In genomic region chr9:78062392-78062791, GRCm38 (mm10) we compare ENCODE assay signal across 47 mouse cellular contexts. TPM values are rescaled to one million over a fixed set of nuclear protein-coding genes. Genes with fewer than 3 reads are reported as not detected.
"Had no signal": no experiment of that assay in that cellular context is flagged by ENCODE, and none has a peak within 500 bp of the region (broad histone marks: within the 10 kb centered on the region; RNA-seq: fewer than 3 reads in every experiment).

No protein-coding gene starts in this region.

- H3K36me3 ChIP-seq: heart, embryonic 10.5 days; heart, embryonic 12.5 days; heart, embryonic 13.5 days; heart, embryonic 15.5 days; hindbrain, embryonic 10.5 days; hindbrain, embryonic 12.5 days; hindbrain, embryonic 13.5 days; hindbrain, embryonic 15.5 days; intestine, embryonic 15.5 days; kidney, embryonic 15.5 days had no signal

- H3K4me1 ChIP-seq: hindbrain, embryonic 12.5 days; hindbrain, embryonic 13.5 days; hindbrain, embryonic 15.5 days had no signal

- H3K9me3 ChIP-seq: heart, embryonic 10.5 days; heart, embryonic 12.5 days; heart, embryonic 13.5 days; heart, embryonic 15.5 days; hindbrain, embryonic 10.5 days; hindbrain, embryonic 12.5 days; hindbrain, embryonic 13.5 days; hindbrain, embryonic 15.5 days; intestine, embryonic 15.5 days; kidney, embryonic 15.5 days had no signal

- H3K27me3 ChIP-seq: heart, embryonic 12.5 days; heart, embryonic 13.5 days; heart, embryonic 15.5 days; hindbrain, embryonic 12.5 days; hindbrain, embryonic 13.5 days; hindbrain, embryonic 15.5 days; intestine, embryonic 15.5 days; kidney, embryonic 15.5 days had no signal

- ATAC-seq: hindbrain, embryonic 16.5 days; hindbrain, postnatal 0 days; inflammation-experienced regulatory T-cells, adult 6 months; intestine, embryonic 15.5 days; intestine, embryonic 16.5 days; intestine, postnatal 0 days had no signal

- DNase-seq: heart, postnatal 10 days; heart, postnatal 14 days; heart, postnatal 36 days; heart, postnatal 4 days; kidney, adult 11 months; kidney, adult 18-20 months; kidney, adult 2 months; kidney, adult 8-10 months; kidney, adult 9 months; kidney, postnatal 10 days; kidney, postnatal 14 days; kidney, postnatal 25 days; kidney, postnatal 36 days; kidney, postnatal 4 days; layer of hippocampus, adult 9-11 months; layer of hippocampus, postnatal 36 days had no signal

- H3K9ac ChIP-seq: heart, embryonic 12.5 days; heart, embryonic 13.5 days; heart, embryonic 15.5 days; hindbrain, embryonic 12.5 days; hindbrain, embryonic 13.5 days; hindbrain, embryonic 14.5 days; hindbrain, embryonic 15.5 days; intestine, embryonic 15.5 days; kidney, embryonic 15.5 days had no signal

- H3K4me3 ChIP-seq: heart, embryonic 10.5 days; heart, embryonic 12.5 days; heart, embryonic 13.5 days; heart, embryonic 15.5 days; hindbrain, embryonic 10.5 days; hindbrain, embryonic 12.5 days; hindbrain, embryonic 13.5 days; hindbrain, embryonic 15.5 days; intestine, embryonic 15.5 days; kidney, embryonic 15.5 days; layer of hippocampus, adult 2 months had no signal

- H3K27ac ChIP-seq: heart, embryonic 10.5 days; heart, embryonic 13.5 days; heart, embryonic 15.5 days; hindbrain, embryonic 10.5 days; hindbrain, embryonic 12.5 days; hindbrain, embryonic 13.5 days; hindbrain, embryonic 14.5 days; hindbrain, embryonic 15.5 days; hindbrain, postnatal 0 days; intestine, embryonic 15.5 days; kidney, embryonic 15.5 days; kidney, postnatal 0 days; layer of hippocampus, adult 2 months had no signal

- H3K4me2 ChIP-seq: heart, embryonic 11.5 days; heart, embryonic 12.5 days; heart, embryonic 13.5 days; heart, embryonic 15.5 days; hindbrain, embryonic 12.5 days; hindbrain, embryonic 13.5 days; hindbrain, embryonic 14.5 days; hindbrain, embryonic 15.5 days; intestine, embryonic 15.5 days; kidney, embryonic 15.5 days had no signal

RNA-seq across cellular contexts. Expression of gene Gcm1, which starts 10.7 kb away (rescaled TPM):
- total RNA-seq: heart, postnatal 10 days; heart, postnatal 14 days; heart, postnatal 36 days; heart, postnatal 4 days; hematopoietic stem cell, adult 5-6 weeks; layer of hippocampus, adult 18-20 months; layer of hippocampus, adult 2 months; layer of hippocampus, adult 8-10 months; layer of hippocampus, postnatal 10 days; layer of hippocampus, postnatal 14 days; layer of hippocampus, postnatal 25 days; layer of hippocampus, postnatal 36 days; left cerebral cortex, adult 18-20 months had no signal
- polyA plus RNA-seq: heart, embryonic 10.5 days; heart, embryonic 11.5 days; heart, embryonic 12.5 days; heart, embryonic 13.5 days; heart, embryonic 14.5 days; heart, embryonic 15.5 days; heart, postnatal 0 days; hindbrain, embryonic 11.5 days; hindbrain, embryonic 12.5 days; hindbrain, embryonic 13.5 days; hindbrain, embryonic 14.5 days; hindbrain, embryonic 15.5 days; hindbrain, embryonic 16.5 days; inflammation-experienced regulatory T-cells, adult 6 months; intestine, embryonic 14.5 days; intestine, embryonic 15.5 days; intestine, embryonic 16.5 days; intestine, postnatal 0 days; large intestine, adult 2 months had no signal
